Mouse (Mus musculus) embryonic facial prominence, embryonic 11.5 days (tissue): ENCODE measurements around the gene 9430097D07Rik. TPM values are rescaled to one million over a fixed set of nuclear protein-coding genes. Genes with fewer than 3 reads are reported as not detected.

Experiments used
- ATAC-seq: fragments of 200-750 bp; cut with Nextera tagmentation; replicated peaks from 2 replicates; pipeline ENCODE4 v1.8.0; 2017; ENCODE audit warnings: low read depth; ENCODE audit not compliant: insufficient number of reproducible peaks, low FRiP score, low TSS enrichment
- DNase-seq: peaks from one replicate; pipeline ENCODE4 v3.0.0-alpha.2; 2015; ENCODE audit warnings: low spot score
- H3K27ac ChIP-seq: fragments of 300-500 bp; sonication (generic); replicated peaks from 2 replicates; pipeline ENCODE4 v1.5.1; 2014; ENCODE audit warnings: mild to moderate bottlenecking, low read depth, low read length, control low read depth
- H3K27me3 ChIP-seq: fragments of 300-500 bp; sonication (generic); 2 replicates; pipeline ENCODE4 v1.6.1; 2014; ENCODE audit warnings: mild to moderate bottlenecking, low read length, moderate library complexity, mixed read lengths; ENCODE audit not compliant: control insufficient read depth, insufficient read depth
- H3K36me3 ChIP-seq: fragments of 300-500 bp; sonication (generic); replicated peaks from 2 replicates; pipeline ENCODE4 v1.6.1; 2014; ENCODE audit warnings: low read depth, mild to moderate bottlenecking, low read length, moderate library complexity, mixed read lengths; ENCODE audit not compliant: control insufficient read depth, insufficient read depth
- H3K4me1 ChIP-seq: fragments of 300-500 bp; sonication (generic); 2 replicates; pipeline ENCODE4 v1.6.1; 2014; ENCODE audit warnings: low read length, mixed read lengths; ENCODE audit not compliant: control insufficient read depth, insufficient read depth
- H3K4me2 ChIP-seq: fragments of 300-500 bp; sonication (generic); 2 replicates; pipeline ENCODE4 v1.6.1; 2014; ENCODE audit warnings: low read depth, mild to moderate bottlenecking, control low read depth, low read length, moderate library complexity
- H3K4me3 ChIP-seq: fragments of 300-500 bp; sonication (generic); 2 replicates; pipeline ENCODE4 v1.5.1; 2014; ENCODE audit warnings: low read depth, low read length, control low read depth
- H3K9ac ChIP-seq: fragments of 300-500 bp; sonication (generic); replicated peaks from 2 replicates; pipeline ENCODE4 v1.6.1; 2014; ENCODE audit warnings: mild to moderate bottlenecking, control low read depth, low read length
- H3K9me3 ChIP-seq: fragments of 300-500 bp; sonication (generic); replicated peaks from 2 replicates; pipeline ENCODE4 v1.6.1; 2016; ENCODE audit warnings: mild to moderate bottlenecking, low read length, inconsistent platforms, mixed read lengths; ENCODE audit not compliant: control insufficient read depth
- WGBS: fragments of 180-500 bp; shearing (Covaris S2); extraction: QIAGEN DNeasy Blood & Tissue Kit; methylation state at CpG from one replicate; pipeline ENCODE4 v1.1.7; 2014; 5-methylcytosine and 5-hydroxymethylcytosine counted together
- polyA plus RNA-seq: library from polyadenylated mRNA; unstranded; fragments of >200 nt; fragmentation: Nextera tagmentation; extraction: Ambion mirVana; gene quantifications from 2 replicates; pipeline ENCODE4 v1.2.1, GENCODE M21; 2014

Gene 9430097D07Rik
- polyA plus RNA-seq, 1 experiment from 2014 or later: 0.36 TPM

- ATAC-seq: no peak
- Histone ChIP-seq H3K4me2 (no peak overlapping the region), H3K4me1 (no peaks in the 10 kb centered on the region), H3K9me3 (no peaks in the 10 kb centered on the region), H3K27me3 (no peaks in the 10 kb centered on the region; the same call in 1 of the 2 replicates), H3K9ac (no peak overlapping the region), H3K36me3 (no peaks in the 10 kb centered on the region; the same call in 1 of the 2 replicates), H3K4me3 (no peak overlapping the region), H3K27ac (no peak overlapping the region)
- DNase-seq: no peak
- 72% methylated on average over 6 of the region's 6 CpGs for WGBS
These were observed 15.8 kb upstream of the 9430097D07Rik start for GRCm38 (mm10) chr2:32591249-32591648.

DNA sequence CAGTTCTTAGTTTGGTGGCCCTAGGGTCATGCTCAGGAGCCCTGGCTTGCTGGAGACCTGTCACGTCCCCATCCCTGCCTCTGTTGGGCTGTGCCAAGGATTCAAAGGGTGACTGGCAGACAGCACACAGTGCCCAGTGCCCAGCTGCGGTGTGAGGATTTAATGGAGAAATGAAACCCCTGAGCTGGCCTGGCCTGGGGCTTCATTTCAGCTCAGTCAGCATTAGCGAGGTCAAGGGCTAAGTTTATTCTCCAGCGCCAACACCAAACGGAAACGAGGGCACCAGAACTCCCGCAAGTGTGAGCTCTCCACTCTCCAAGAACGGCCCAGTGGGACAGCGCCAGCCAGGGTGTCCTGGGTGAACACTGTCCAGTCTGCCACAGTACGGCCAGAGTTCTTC, 14.7 kb upstream of the 9430097D07Rik start:
- no peak overlapping the region for H3K27ac ChIP-seq
- WGBS: 72% methylated on average over 10 of the region's 10 CpGs

DNA sequence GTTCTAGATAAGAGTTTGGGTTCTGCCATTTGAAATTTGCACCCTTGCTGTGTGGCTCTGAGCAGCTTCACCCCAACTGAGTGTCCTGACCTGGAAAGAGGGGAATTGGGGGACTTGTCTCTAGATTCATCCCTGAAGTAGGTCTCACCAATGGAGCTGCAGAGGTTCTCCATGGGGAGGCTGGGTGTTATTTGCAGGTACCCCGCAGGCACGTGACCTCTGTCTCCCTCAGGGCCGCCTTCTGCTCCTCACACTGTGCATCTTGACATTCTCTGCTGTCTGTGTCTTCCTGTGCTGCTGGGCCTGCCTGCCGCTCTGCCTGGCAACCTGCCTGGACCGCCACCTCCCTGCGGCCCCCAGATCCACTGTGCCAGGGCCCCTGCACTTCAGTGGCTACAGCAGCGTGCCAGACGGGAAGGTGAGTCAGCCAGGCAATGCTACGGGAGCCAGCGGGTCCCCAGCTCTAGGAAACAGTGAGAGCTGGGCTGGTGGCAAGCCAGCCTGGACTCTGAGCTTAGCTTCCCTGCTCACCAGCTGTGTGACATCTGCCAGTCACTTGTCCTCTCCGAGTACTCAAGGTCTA, 13.8 kb upstream of the 9430097D07Rik start:
- H3K36me3 ChIP-seq: no peaks in the 10 kb centered on the region; the same call in 1 of the 2 replicates
- no peaks in the 10 kb centered on the region; the same call in 1 of the 2 replicates for H3K27me3 ChIP-seq
- no peak overlapping the region for H3K9ac ChIP-seq
- no peak overlapping the region for H3K27ac ChIP-seq
- no peak overlapping the region for H3K4me2 ChIP-seq
- no peak for DNase-seq
- WGBS: 72% methylated on average over 11 of the region's 11 CpGs
- no peak for ATAC-seq
- H3K4me1 ChIP-seq: no peaks in the 10 kb centered on the region
- no peaks in the 10 kb centered on the region for H3K9me3 ChIP-seq
- H3K4me3 ChIP-seq: no peak overlapping the region

More for the DNA sequence above, 14.7 kb upstream of the 9430097D07Rik start:
- Histone ChIP-seq H3K9ac (no peak overlapping the region), H3K27me3 (no peaks in the 10 kb centered on the region; the same call in 1 of the 2 replicates), H3K9me3 (no peaks in the 10 kb centered on the region), H3K4me2 (no peak overlapping the region), H3K4me3 (no peak overlapping the region), H3K4me1 (no peaks in the 10 kb centered on the region), H3K36me3 (no peaks in the 10 kb centered on the region; the same call in 1 of the 2 replicates)
- DNase-seq: no peak
- no peak for ATAC-seq

DNA sequence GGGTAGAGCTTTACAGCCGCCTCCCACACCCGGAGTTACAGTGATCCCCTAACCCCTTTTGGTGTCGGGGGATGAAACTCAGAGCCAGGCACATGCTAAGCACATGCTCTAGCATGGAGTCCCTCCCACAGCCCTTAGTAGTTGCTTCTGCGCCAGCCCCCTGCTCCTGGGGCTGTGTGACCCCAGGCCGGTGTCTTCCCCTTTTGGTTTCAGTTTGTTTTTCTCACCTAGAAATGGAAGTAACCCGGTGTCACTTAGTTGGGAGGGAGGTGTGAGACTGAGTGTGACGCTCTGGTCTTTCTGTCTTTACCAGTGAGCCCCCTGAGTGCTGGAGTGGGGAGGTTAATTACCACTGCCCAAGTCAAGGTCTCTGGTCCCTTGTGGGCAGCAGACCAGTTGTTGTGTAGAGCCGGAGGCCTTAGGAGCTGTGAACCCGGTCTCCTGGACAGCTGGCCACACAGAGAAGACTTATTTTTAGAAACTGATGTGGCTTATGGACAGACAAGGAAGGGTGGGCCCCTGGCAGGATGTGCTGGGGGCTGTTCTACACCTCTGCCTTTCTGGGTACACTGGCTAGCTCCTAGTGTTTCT, 12.3 kb upstream of the 9430097D07Rik start:
- H3K4me3 ChIP-seq: peak overlapping the region; percentile 53
- WGBS: 35% methylated on average over 9 of the region's 9 CpGs
- ATAC-seq: no peak
- peak overlapping the region; percentile 69 for H3K4me2 ChIP-seq
- no peak overlapping the region for H3K27ac ChIP-seq
- DNase-seq: no peak
- H3K9me3 ChIP-seq: no peaks in the 10 kb centered on the region
- no peaks in the 10 kb centered on the region for H3K36me3 ChIP-seq
- peak overlapping the region; percentile 75 for H3K9ac ChIP-seq
- no peaks in the 10 kb centered on the region; the same call in 1 of the 2 replicates for H3K4me1 ChIP-seq
- no peaks in the 10 kb centered on the region; the same call in 1 of the 2 replicates for H3K27me3 ChIP-seq

DNA sequence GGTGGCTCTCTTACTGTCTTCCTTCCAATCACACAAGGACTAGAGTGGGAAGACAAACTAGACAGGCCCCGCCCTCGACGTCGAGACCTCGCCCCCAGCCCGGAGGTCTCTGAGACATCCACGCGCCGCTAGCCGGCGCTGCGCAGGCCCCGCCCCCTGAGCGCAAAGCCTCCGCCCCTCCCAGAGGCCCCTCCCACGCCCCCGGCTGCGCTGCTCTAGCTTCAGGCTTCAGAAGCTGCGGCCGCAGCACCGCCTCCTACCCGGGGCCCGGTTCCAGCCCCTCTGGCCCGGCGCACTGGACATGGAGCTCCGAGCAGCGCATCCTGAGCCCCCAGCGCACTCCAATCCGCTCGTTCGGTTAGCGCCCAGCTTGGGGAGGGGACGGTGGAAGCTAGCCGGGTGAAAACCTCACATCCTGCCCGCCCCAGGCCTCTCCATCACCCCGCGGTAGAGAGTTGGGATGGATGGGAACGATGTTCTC, 11.4 kb upstream of the 9430097D07Rik start, which contains the start of gene St6galnac4:
St6galnac4 (plus strand) TSS at position 225 of the 481 bp plus-strand sequence.
- under 1% methylated on average over 38 of the region's 38 CpGs for WGBS
- Histone ChIP-seq H3K9me3 (no peaks in the 10 kb centered on the region), H3K27ac (peak within 1 kb of the TSS; percentile 44; the same call in 1 of the 2 replicates)

GRCm38 (mm10) chr2:32585149-32585714, 9.7 kb upstream of the 9430097D07Rik start:
- no peaks in the 10 kb centered on the region for H3K9me3 ChIP-seq
- no peak overlapping the region for H3K9ac ChIP-seq
- no peaks in the 10 kb centered on the region; the same call in 1 of the 2 replicates for H3K27me3 ChIP-seq
- H3K4me2 ChIP-seq: no peak overlapping the region
- H3K4me3 ChIP-seq: no peak overlapping the region
- 77% methylated on average over 7 of the region's 7 CpGs for WGBS
- ATAC-seq: no peak
- no peak for DNase-seq
- H3K27ac ChIP-seq: no peak overlapping the region
- no peaks in the 10 kb centered on the region; the same call in 1 of the 2 replicates for H3K4me1 ChIP-seq
- no peaks in the 10 kb centered on the region for H3K36me3 ChIP-seq

More for the DNA sequence above, 11.4 kb upstream of the 9430097D07Rik start, which contains the start of gene St6galnac4:
- peak within 1 kb of the TSS; percentile 75 for H3K9ac ChIP-seq
- ATAC-seq: peak; percentile 59
- H3K36me3 ChIP-seq: no peaks in the 10 kb centered on the region
- no peaks in the 10 kb centered on the region; the same call in 1 of the 2 replicates for H3K27me3 ChIP-seq
- no peaks in the 10 kb centered on the region; the same call in 1 of the 2 replicates for H3K4me1 ChIP-seq
- H3K4me2 ChIP-seq: peak within 1 kb of the TSS; percentile 69
- peak; percentile 96 for DNase-seq
- H3K4me3 ChIP-seq: peak within 1 kb of the TSS; percentile 53

DNA sequence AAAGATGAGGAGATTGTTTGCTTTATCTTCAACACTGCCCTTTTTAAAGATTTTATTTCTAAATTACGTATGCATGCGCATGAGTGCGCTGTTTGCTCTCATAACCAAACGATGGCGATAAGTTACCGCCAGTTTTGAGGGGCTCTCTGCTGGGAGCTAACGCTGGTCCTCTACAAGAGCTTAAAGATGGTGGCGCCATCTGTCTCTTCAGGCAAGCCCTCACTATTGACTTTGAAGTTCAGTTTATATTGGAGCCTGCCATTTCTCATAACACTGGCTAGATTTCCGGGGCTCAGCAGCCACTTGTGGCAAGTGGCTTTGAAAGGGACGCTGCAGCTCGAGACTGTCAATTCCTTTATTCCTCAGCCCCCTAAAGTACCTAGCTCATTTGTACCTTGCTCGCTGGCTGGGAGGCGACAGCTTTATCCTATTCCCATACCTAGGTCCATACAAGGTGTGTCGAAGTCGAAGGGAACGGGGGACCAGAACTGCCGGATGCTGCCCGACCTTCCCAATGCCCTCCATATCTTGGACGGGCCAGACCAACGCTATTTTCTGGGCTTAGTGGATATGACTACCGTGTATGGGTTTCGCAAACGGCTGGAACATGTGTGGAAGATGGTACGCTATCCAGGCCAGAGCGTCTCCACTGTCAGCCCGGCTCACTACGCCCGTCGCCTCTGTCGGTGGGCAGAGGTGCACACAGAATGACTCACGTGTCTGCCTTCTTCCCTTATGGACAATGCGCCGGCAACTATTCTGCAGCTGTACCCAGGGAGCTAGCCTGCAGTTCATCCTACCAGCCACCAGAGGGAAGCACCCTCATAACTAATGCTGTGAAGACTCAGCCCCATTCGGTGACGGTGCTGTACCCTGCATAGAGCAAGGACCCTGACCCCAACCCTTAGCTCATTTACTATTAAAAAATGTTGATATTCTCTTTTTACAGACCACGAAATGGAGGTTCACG, 7.6 kb upstream of the 9430097D07Rik start:
- Histone ChIP-seq H3K4me1 (no peaks in the 10 kb centered on the region; the same call in 1 of the 2 replicates), H3K4me3 (peak overlapping the region; percentile 21), H3K9me3 (no peaks in the 10 kb centered on the region), H3K4me2 (peak overlapping the region; percentile 60), H3K36me3 (no peaks in the 10 kb centered on the region), H3K9ac (peak overlapping the region; percentile 44), H3K27me3 (peaks cover 4% of the 10 kb centered on the region; the same call in 1 of the 2 replicates), H3K27ac (no peak overlapping the region)
- WGBS: 13% methylated on average over 37 of the region's 37 CpGs
- ATAC-seq: peak; percentile 74
- peak; percentile 93 for DNase-seq
